Mouse (Mus musculus) splenic B cell, adult 2 months (primary cell): Measurements from ENCODE around the gene Mrpl33.
"Not testable (repeated sequence)": the region's sequence is repeated elsewhere in the genome, so short reads cannot be mapped to it uniquely, and the experiment has no call there.

Source experiments
- DNase-seq: peaks from one replicate; pipeline ENCODE4 v3.0.0-alpha.2; 2011; ENCODE audit warnings: low read depth, low spot score
- H3K27me3 ChIP-seq: 2 replicates; pipeline ENCODE4 v1.6.1; 2012; ENCODE audit warnings: mild to moderate bottlenecking, low read length, moderate library complexity, mixed read lengths; ENCODE audit not compliant: control insufficient read depth, poor library complexity, insufficient read depth, severe bottlenecking
- H3K36me3 ChIP-seq: 2 replicates; pipeline ENCODE4 v1.6.1; 2012; ENCODE audit warnings: mild to moderate bottlenecking, low read length, moderate library complexity, mixed read lengths; ENCODE audit not compliant: control insufficient read depth, poor library complexity, insufficient read depth, severe bottlenecking

Mrpl33 gene

DNA sequence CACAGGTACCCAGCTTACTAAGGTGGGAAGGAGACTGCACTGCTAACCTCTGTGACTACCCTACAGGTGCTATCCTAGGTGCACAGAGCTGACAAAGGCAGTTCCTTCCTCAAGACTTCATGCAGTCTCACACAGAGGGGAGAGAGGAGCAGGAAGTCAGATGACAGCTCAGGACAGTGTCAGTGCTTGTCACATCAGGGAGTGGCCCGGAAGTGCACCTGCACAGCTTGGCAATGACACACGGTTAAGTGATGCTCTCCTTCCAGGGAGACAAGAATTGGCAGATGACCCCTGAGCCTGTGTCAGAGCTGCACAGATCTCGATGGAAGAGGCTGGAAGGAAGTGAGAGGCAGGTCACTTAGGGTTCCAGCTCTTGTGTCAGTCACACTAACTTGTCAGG lies 14.8 kb upstream of the Mrpl33 start:
- Histone ChIP-seq H3K36me3 (no peaks in the 10 kb centered on the region), H3K27me3 (no peaks in the 10 kb centered on the region)
- DNase-seq = no peak

- DNase-seq = no peak
- Histone ChIP-seq H3K27me3 (no peaks in the 10 kb centered on the region), H3K36me3 (no peaks in the 10 kb centered on the region)
Observed at GRCm38 (mm10) chr5:31583261-31583660, 13.5 kb upstream of the Mrpl33 start.

- Histone ChIP-seq H3K27me3 (no peaks in the 10 kb centered on the region), H3K36me3 (no peaks in the 10 kb centered on the region)
- no peak for DNase-seq
Observed at GRCm38 (mm10) chr5:31585526-31585925, 11.2 kb upstream of the Mrpl33 start.

GRCm38 (mm10) chr5:31588016-31588415 lies 8.7 kb upstream of the Mrpl33 start:
- H3K27me3 ChIP-seq = no peaks in the 10 kb centered on the region
- DNase-seq = no peak
- H3K36me3 ChIP-seq = no peaks in the 10 kb centered on the region

DNA sequence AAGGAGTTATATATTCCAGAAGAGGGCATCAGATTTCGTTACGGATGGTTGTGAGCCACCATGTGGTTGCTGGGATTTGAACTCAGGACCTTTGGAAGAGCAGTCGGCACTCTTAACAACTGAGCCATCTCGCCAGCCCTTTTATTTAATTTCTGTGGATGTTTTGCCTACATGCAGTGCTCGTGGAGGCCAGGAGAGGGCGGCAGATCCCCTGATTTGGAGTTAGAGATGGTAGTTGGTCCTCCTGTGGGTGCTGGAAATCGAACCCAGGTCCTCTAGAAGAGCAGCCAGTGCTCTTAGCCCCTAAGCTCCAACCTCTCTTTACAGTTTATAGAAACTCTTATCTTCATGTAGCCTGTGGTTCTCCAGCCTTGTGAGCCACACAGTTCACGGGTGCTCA lies 8.1 kb upstream of the Mrpl33 start:
- DNase-seq, H3K36me3 ChIP-seq, H3K27me3 ChIP-seq: not testable (repeated sequence)

DNA sequence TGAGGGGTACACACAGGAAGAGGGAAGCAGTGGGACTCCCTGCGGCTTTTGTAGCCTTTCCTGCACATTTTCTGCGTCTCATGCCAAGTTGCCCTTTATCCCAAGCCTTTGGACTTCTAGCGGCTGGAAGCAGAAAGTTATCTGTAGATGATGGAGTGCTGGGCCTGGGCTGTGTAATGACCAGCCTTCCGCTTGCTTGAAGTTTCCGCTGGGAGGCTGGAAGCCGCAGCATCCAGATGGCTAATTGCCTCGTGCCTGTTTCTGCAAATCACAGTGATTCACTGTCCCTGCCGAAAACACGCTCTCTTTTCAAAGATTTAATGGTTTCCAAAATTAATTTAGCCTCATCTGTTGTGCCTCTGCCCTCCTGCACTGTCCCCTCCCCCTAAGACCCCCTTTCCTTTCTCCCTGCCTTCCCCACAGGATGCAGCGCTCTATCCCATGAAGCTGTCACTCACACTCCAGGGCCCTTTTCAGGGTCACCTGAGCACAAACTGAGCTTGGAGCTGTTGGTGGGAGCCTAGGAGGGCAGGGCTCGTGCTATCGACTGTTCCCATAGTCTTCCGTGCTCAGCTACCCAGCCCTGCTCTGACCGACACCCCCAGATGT lies 6.9 kb upstream of the Mrpl33 start:
- DNase-seq = no peak
- Histone ChIP-seq H3K36me3 (no peaks in the 10 kb centered on the region), H3K27me3 (no peaks in the 10 kb centered on the region)

DNA sequence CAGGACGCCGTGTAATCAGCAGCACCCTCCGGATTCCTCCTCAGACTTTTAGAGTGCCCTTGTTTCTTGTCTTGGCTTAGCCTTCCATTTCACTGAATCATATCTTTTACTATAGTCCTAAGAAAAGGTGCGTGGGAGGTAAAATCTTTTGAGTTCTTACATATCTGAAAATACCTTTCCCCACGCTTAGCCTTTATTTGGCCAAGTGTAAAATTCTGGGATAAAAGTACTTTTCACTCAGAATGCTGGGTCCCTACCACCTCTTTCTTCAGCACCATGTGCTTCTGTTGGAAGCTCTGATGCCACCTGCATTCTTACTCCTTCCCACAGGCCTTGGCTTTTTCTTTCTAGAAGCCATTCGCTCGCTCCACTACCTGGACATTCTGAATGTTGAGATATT lies 5.6 kb upstream of the Mrpl33 start:
- no peaks in the 10 kb centered on the region for H3K27me3 ChIP-seq
- DNase-seq = no peak
- no peaks in the 10 kb centered on the region for H3K36me3 ChIP-seq

DNA sequence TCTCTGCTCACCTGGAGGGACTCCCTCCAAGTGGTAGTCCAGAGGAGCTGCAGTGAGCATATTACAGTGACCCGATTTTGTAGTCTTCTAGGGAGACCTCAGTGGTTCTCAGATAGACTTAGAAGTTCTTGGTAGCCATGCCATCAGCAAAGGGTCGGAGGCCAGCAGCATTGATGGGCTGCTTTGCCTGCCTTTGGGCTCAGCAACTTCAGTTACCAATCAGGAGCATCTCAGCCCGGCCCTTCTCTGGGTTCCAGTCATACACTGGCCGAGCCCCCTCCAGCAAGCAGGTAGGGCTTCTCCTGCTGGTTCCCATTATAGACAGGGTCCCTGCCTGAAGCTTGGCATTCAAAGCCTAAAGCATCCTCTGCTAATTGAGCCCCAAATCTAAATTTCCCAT lies 867 bp upstream of the Mrpl33 start:
- H3K27me3 ChIP-seq = no peaks in the 10 kb centered on the region
- H3K36me3 ChIP-seq = no peaks in the 10 kb centered on the region
- no peak for DNase-seq

GRCm38 (mm10) chr5:31597430-31597944 lies 752 bp downstream of the Mrpl33 start:
- DNase-seq = no peak
- no peaks in the 10 kb centered on the region for H3K27me3 ChIP-seq
- no peaks in the 10 kb centered on the region for H3K36me3 ChIP-seq

GRCm38 (mm10) chr5:31598121-31598520 lies 1.4 kb downstream of the Mrpl33 start:
- Histone ChIP-seq H3K36me3 (no peaks in the 10 kb centered on the region), H3K27me3 (no peaks in the 10 kb centered on the region)
- no peak for DNase-seq

DNA sequence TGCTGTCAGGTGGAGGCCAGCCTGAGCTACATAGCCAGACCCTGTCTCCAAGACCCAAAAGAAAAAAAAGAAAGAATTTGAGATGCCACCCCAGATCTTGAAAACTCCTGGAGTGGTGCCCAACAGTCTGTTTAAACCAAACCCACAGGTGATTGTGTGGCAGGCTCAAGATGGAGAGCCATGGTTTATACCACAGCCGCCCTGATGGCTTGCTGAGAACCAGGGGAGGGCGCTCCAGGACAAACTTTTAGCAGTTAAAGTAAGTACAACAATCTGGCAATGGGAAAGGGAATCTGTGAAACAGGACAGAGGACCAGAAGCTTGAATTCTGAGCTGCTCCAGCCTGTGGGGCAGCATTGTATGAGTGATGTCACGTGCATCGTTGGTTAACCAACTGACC lies 1.8 kb downstream of the Mrpl33 start:
- peak; percentile 22 for DNase-seq
- no peaks in the 10 kb centered on the region for H3K27me3 ChIP-seq
- no peaks in the 10 kb centered on the region for H3K36me3 ChIP-seq

GRCm38 (mm10) chr5:31599161-31599560 lies 2.4 kb downstream of the Mrpl33 start:
- DNase-seq = no peak
- no peaks in the 10 kb centered on the region for H3K27me3 ChIP-seq
- no peaks in the 10 kb centered on the region for H3K36me3 ChIP-seq

DNA sequence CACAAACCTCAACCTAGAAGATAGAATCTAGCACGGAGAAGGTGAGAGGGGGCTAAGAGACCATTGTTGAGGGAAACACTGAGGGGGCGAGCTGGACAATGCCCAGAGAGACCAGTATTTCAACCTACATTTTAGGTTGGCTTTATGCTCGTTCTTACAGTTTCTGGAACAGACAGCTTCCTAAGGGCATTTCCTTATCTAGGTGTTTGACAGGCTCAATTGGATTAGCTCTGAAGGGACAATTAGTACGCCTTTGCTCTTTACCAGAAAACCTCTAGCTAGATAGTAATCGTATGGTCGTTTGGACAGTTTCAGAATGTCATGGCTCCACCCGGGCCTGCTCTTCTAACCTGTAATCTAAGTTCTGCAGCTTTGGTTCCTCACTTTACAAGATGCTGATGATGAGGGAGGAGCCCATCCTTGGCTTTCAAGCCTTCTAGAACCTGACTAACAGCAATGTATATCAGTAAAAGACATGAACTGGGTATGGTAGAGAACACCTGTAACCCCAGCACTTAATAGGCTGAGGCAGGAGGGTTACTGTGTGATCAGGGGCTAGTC lies 4.5 kb downstream of the Mrpl33 start:
- no peak for DNase-seq
- Histone ChIP-seq H3K36me3 (no peaks in the 10 kb centered on the region), H3K27me3 (no peaks in the 10 kb centered on the region)

DNA sequence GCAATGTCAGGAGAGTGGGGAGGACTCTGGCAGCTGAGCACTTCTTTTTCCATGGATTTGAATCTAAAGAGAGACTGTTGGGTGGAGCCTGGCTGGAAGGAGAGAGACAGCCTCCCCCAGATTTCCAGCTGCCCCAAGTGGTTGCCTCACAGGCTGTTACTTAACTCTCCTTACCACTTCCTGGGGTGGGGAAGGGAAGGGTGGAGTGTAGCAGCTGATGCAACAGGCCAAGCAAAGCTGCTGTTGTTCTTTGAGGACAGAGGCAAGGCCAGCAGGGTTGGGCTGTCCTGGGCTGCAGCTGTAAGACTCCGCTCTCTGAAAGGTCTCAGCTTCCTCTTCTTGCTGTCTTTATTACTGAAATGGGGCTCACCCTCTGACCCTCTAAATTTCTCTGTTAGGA lies 5.6 kb downstream of the Mrpl33 start:
- no peak for DNase-seq
- H3K27me3 ChIP-seq = no peaks in the 10 kb centered on the region
- H3K36me3 ChIP-seq = no peaks in the 10 kb centered on the region

- no peak for DNase-seq
- no peaks in the 10 kb centered on the region for H3K36me3 ChIP-seq
Observed at GRCm38 (mm10) chr5:31603766-31604165, 7.0 kb downstream of the Mrpl33 start.

GRCm38 (mm10) chr5:31606151-31606550 lies 9.4 kb downstream of the Mrpl33 start:
- no peak for DNase-seq
- no peaks in the 10 kb centered on the region for H3K27me3 ChIP-seq
- no peaks in the 10 kb centered on the region for H3K36me3 ChIP-seq

More at GRCm38 (mm10) chr5:31603766-31604165, 7.0 kb downstream of the Mrpl33 start:
- no peaks in the 10 kb centered on the region for H3K27me3 ChIP-seq
